Mouse (Mus musculus) heart, embryonic 11.5 days (tissue): ENCODE results near the gene Fam166a. TPM values are rescaled to one million over a fixed set of nuclear protein-coding genes. Genes with fewer than 3 reads are reported as not detected.

Source experiments
- ATAC-seq: fragments of 200-750 bp; cut with Nextera tagmentation; replicated peaks from 2 replicates; pipeline ENCODE4 v1.8.0; 2017; ENCODE audit warnings: moderate library complexity; ENCODE audit not compliant: insufficient number of reproducible peaks, low FRiP score, low TSS enrichment
- H3K27ac ChIP-seq: fragments of 300-500 bp; sonication (generic); 2 replicates; pipeline ENCODE4 v1.5.1; 2014; ENCODE audit warnings: mild to moderate bottlenecking, low read depth, low read length
- H3K27me3 ChIP-seq: fragments of 300-500 bp; sonication (generic); 2 replicates; pipeline ENCODE4 v1.6.1; 2014; ENCODE audit warnings: mild to moderate bottlenecking, low read length, mixed read lengths; ENCODE audit not compliant: control insufficient read depth, insufficient read depth
- H3K36me3 ChIP-seq: fragments of 300-500 bp; sonication (generic); 2 replicates; pipeline ENCODE4 v1.6.1; 2014; ENCODE audit warnings: mild to moderate bottlenecking, low read length, moderate library complexity, mixed read lengths; ENCODE audit not compliant: control insufficient read depth, insufficient read depth
- H3K4me1 ChIP-seq: fragments of 300-500 bp; sonication (generic); 2 replicates; pipeline ENCODE4 v1.6.1; 2014; ENCODE audit warnings: low read length; ENCODE audit not compliant: control insufficient read depth, insufficient read depth
- H3K4me2 ChIP-seq: fragments of 300-500 bp; sonication (generic); 2 replicates; pipeline ENCODE4 v1.6.1; 2014; ENCODE audit warnings: mild to moderate bottlenecking, moderate library complexity
- H3K4me3 ChIP-seq: fragments of 300-500 bp; sonication (generic); 2 replicates; pipeline ENCODE4 v1.5.1; 2014; ENCODE audit warnings: low read depth, low read length
- H3K9ac ChIP-seq: fragments of 300-500 bp; sonication (generic); 2 replicates; pipeline ENCODE4 v1.6.1; 2014; ENCODE audit warnings: mild to moderate bottlenecking, low read depth, low read length, moderate library complexity
- H3K9me3 ChIP-seq: fragments of 300-500 bp; sonication (generic); replicated peaks from 2 replicates; pipeline ENCODE4 v1.6.1; 2016; ENCODE audit warnings: low read length; ENCODE audit not compliant: control insufficient read depth
- WGBS: fragments of 180-500 bp; shearing (Covaris S2); extraction: QIAGEN DNeasy Blood & Tissue Kit; methylation state at CpG from one replicate; pipeline ENCODE4 v1.1.7; 2014; ENCODE audit not compliant: insufficient replicate concordance; 5-methylcytosine and 5-hydroxymethylcytosine counted together
- polyA plus RNA-seq: library from polyadenylated mRNA; unstranded; fragments of >200 nt; fragmentation: Nextera tagmentation; extraction: Ambion mirVana; gene quantifications from 2 replicates; pipeline ENCODE4 v1.2.1, GENCODE M21; 2014

Fam166a gene
- polyA plus RNA-seq, 1 experiment from 2014 or later, result 0.44 TPM

DNA sequence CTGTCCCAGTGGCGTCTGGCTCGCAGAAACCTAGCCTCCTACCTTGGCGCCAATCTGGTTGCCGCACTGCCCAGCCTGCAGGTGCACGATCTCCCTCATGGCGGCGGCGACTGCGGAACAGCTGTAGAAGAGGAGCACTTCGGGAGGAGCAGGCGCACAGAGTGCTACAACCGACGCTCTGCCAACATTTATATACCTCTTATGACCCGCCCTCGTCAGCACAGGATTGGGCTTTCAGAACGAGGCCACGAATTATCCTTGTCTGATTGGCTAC is 5.9 kb downstream of the Fam166a start, which contains the start of gene Tubb4b:
Tubb4b (minus strand) TSS at position 211 of the 274 bp plus-strand sequence.
- Histone ChIP-seq H3K36me3 (no peaks in the 10 kb centered on the region), H3K4me2 (peak within 1 kb of the TSS; percentile 97), H3K27ac (peak within 1 kb of the TSS; percentile 93), H3K27me3 (peaks cover 4% of the 10 kb centered on the region; the same call in 1 of the 2 replicates), H3K4me1 (peaks cover 16% of the 10 kb centered on the region), H3K4me3 (peak within 1 kb of the TSS; percentile 71), H3K9ac (peak within 1 kb of the TSS; percentile 81), H3K9me3 (no peaks in the 10 kb centered on the region)
- under 1% methylated on average over 17 of the region's 17 CpGs for WGBS
- ATAC-seq, result no peak

DNA sequence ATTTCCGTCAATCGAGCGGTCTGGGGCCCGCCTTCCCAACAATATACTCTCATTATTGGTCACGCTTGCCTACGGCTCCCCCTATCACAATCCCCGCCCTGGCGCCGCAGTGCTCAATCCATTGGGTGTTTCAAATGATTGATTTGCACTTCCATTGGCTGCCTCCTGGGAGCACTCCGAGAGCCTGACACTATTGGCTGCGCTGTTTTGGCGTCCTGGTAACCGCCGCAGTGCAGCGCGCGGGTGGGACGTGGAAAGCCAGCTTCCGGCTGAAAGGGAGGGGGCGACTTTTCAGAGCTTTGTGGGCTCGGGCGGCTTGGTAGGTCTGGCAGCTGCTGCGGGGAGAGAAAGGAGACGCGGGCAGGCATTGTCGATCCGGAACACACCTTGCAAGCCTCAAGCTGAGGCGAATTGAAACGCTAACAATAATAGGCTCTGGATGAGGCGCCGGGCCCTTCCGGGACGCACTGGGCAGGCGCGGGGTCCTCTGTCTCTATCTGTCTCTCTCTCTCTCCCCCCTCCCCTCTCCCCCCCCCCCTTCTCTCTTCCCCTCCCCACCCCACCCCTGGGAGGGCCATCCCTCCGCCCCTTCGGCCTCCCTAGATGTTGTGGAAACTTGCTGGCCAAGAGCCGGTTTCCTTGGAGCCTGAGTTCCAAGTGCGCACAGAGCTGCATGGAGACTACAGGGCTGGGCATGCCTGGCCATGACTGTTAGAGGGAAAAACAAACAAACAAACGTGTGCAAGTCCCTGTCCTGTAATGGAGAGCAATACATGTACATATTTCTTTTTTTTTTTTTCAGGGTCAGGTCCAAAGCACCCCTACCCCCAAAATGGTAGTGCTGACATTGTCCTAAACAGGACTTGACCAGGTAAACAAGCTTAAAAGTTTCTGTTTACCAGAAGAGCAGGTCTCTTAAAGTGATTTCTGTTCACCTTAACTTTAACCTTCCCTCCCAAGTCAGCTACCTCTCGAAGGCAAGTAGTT is 6.5 kb downstream of the Fam166a start:
- Histone ChIP-seq H3K27me3 (peaks cover 10% of the 10 kb centered on the region; the same call in 1 of the 2 replicates), H3K36me3 (no peaks in the 10 kb centered on the region), H3K4me3 (peak overlapping the region; percentile 71), H3K9ac (peak overlapping the region; percentile 66), H3K4me2 (peak overlapping the region; percentile 65), H3K4me1 (peaks cover 16% of the 10 kb centered on the region), H3K9me3 (no peaks in the 10 kb centered on the region), H3K27ac (peak overlapping the region; percentile 93)
- WGBS, result 2% methylated on average over 37 of the region's 41 CpGs
- peak; percentile 95 for ATAC-seq

DNA sequence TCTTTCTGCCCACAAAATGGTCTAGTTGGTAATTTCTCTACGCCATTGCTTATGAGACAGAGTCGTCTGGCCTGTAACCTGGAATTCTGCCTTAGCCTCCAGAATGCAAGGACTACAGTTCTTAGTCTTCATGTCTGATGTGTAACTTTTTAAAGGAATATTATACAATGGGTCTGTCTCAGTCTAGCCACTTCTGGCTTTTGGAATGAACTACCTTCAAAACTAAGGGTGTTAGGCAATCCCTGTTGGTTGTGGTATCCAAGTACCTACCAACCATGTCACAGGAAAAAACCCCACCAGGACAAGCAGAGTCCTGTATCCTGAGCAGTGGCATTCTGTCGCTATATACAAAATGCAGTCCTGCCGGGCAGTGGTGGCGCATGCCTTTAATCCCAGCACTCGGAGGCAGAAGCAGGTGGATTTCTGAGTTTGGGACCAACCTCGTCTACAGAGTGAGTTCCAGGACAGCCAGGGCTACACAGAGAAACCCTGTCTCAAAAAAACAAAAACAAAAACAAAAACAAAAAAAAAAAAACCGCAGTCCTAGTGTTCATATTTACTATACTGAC is 7.3 kb downstream of the Fam166a start:
- Histone ChIP-seq H3K9ac (peak overlapping the region; percentile 66), H3K9me3 (no peaks in the 10 kb centered on the region), H3K4me2 (peak overlapping the region; percentile 65), H3K36me3 (no peaks in the 10 kb centered on the region), H3K27ac (peak overlapping the region; percentile 93), H3K27me3 (peaks cover 10% of the 10 kb centered on the region; the same call in 1 of the 2 replicates), H3K4me3 (peak overlapping the region; percentile 71), H3K4me1 (peaks cover 16% of the 10 kb centered on the region)
- no peak for ATAC-seq
- 76% methylated on average over 8 of the region's 8 CpGs for WGBS

DNA sequence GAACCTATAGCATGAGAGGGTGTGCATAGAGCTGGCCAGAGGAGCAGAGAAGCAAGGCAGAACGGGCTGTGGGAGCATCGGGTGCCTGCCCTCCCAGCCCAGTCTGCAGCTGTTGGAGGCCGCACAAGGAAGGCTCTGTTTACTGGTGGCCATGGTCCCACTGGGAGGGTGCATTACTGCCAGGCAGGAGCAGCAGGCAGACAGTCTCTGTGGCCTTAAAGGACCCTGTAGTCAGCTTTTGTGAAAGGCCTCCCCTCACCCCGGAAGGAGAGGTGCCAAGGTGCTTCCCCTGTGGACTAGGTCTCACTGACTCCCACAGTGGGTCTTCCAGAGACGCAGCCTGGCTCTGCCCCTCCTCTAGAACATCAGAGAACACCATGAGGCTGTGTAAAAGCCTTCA is 8.3 kb downstream of the Fam166a start:
- no peak overlapping the region for H3K4me2 ChIP-seq
- no peaks in the 10 kb centered on the region for H3K9me3 ChIP-seq
- 70% methylated on average over 5 of the region's 5 CpGs for WGBS
- no peak overlapping the region for H3K4me3 ChIP-seq
- no peak overlapping the region for H3K9ac ChIP-seq
- no peak for ATAC-seq
- H3K27ac ChIP-seq, result no peak overlapping the region
- peaks cover 16% of the 10 kb centered on the region for H3K4me1 ChIP-seq
- H3K36me3 ChIP-seq, result no peaks in the 10 kb centered on the region
- H3K27me3 ChIP-seq, result peaks cover 19% of the 10 kb centered on the region; the same call in 1 of the 2 replicates

DNA sequence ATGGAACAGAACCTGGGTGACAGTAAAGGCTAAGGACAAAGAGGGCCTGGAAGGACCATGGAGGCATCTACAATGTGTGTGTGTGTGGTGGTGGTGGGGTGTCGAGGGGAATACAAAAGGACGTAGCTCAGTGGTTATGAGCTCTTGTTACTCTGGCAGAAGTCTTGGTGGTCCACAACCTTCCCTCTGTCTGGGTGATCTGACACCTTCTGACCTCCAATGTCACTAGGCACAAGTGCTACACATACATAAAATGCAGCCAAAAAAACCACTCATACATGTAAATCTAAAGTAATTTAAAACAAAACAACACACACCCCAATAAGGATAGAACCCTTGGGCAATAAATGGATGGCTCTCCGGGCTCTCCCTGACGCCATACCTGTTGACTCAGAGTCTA is 8.9 kb downstream of the Fam166a start:
- no peak for ATAC-seq
- H3K27me3 ChIP-seq, result peaks cover 20% of the 10 kb centered on the region; the same call in 1 of the 2 replicates
- no peaks in the 10 kb centered on the region for H3K9me3 ChIP-seq
- H3K27ac ChIP-seq, result no peak overlapping the region
- no peaks in the 10 kb centered on the region for H3K36me3 ChIP-seq
- no peak overlapping the region for H3K9ac ChIP-seq
- WGBS, result 91% methylated on average over 4 of the region's 4 CpGs
- no peak overlapping the region for H3K4me3 ChIP-seq
- H3K4me1 ChIP-seq, result peaks cover 16% of the 10 kb centered on the region
- H3K4me2 ChIP-seq, result no peak overlapping the region

DNA sequence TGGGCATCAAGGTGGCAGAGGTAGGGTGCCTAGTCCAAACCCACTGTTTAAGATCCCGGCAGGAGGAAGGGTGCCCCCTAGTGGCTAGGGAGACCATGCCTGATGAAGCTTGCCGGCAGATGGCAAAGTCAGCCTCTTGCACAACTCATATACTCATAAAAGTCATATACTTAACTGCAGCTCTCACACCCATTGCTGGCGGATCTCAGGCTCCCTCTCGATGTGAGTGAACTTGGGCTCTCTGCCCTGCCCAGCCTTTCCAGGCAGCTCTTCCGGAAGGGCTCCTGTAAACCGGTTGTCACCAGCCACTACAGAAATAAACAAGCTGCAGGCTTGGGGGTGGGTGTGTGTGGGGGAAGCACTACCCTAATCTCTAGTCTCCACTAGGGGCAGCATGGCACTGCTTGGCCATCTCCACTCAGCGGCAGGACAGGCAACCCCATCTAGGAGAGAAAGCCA is 9.9 kb downstream of the Fam166a start:
- WGBS, result under 1% methylated on average over 7 of the region's 7 CpGs
- peak overlapping the region; percentile 34 for H3K4me3 ChIP-seq
- peak overlapping the region; percentile 59 for H3K27ac ChIP-seq
- peak overlapping the region; percentile 63 for H3K4me2 ChIP-seq
- ATAC-seq, result no peak
- peaks cover 12% of the 10 kb centered on the region for H3K4me1 ChIP-seq
- H3K9me3 ChIP-seq, result no peaks in the 10 kb centered on the region
- H3K9ac ChIP-seq, result peak overlapping the region; percentile 58; the same call in 1 of the 2 replicates
- H3K36me3 ChIP-seq, result no peaks in the 10 kb centered on the region
- H3K27me3 ChIP-seq, result peaks cover 24% of the 10 kb centered on the region; the same call in 1 of the 2 replicates

DNA sequence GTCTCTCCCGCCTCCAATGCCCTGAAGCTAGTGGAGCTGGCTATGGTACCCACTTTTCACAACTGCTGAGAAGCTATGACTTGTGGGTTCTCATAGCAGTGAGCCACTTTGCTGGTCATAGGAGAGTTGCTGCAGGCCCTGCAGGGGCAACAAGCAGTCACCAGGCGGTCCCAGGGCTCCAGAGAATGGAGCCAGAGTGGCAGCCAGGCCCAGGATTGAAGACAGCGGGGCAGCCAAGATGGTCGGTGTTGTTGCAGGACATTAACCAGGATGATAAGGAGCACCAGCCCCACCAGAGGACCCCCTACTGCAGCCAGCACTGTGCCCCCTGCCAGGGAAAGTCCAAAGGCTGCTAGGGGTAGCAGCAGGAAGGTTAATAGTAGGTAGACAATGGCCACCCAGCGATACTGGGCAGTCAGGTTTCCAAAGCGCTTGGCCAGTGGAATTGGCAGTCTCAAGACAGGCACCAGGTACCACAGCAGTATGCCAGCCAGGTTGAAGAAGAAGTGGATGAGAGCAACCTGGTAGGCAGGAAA is 10.5 kb downstream of the Fam166a start:
- Histone ChIP-seq H3K4me2 (peak overlapping the region; percentile 63), H3K36me3 (no peaks in the 10 kb centered on the region), H3K4me3 (peak overlapping the region; percentile 34; the same call in 1 of the 2 replicates), H3K27me3 (peaks cover 24% of the 10 kb centered on the region; the same call in 1 of the 2 replicates), H3K27ac (no peak overlapping the region), H3K9ac (peak overlapping the region; percentile 34; the same call in 1 of the 2 replicates), H3K4me1 (peaks cover 8% of the 10 kb centered on the region; the same call in 1 of the 2 replicates), H3K9me3 (no peaks in the 10 kb centered on the region)
- WGBS, result 65% methylated on average over 6 of the region's 6 CpGs
- no peak for ATAC-seq

DNA sequence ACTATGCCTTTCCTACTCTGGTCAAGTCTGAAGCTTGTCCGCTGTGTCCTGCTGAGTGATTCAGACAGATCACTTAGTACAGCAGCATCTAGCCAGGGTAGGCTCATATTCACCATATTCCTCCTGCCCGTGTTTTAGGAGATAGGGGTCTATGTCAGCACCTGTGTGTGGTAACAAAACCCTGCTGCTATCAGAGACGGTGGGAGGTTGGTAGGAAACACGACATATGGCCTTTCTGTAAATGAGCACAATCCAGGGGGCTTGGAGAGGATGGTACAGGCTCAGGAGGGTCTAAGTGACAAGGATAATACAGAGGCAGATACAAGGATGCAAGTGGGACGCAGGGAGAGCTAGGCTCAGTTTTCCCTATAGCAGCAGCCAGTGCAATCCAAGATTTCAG is 11.0 kb downstream of the Fam166a start:
- peaks cover 8% of the 10 kb centered on the region; the same call in 1 of the 2 replicates for H3K4me1 ChIP-seq
- no peak for ATAC-seq
- no peak overlapping the region for H3K9ac ChIP-seq
- H3K27me3 ChIP-seq, result peaks cover 24% of the 10 kb centered on the region; the same call in 1 of the 2 replicates
- no peak overlapping the region for H3K4me2 ChIP-seq
- H3K27ac ChIP-seq, result no peak overlapping the region
- no peaks in the 10 kb centered on the region for H3K9me3 ChIP-seq
- H3K36me3 ChIP-seq, result no peaks in the 10 kb centered on the region
- no peak overlapping the region for H3K4me3 ChIP-seq
- 69% methylated on average over 5 of the region's 5 CpGs for WGBS
